Mouse (Mus musculus) embryonic facial prominence, embryonic 15.5 days (tissue): Measurements from ENCODE around the gene Cacna1h. TPM values are rescaled to one million over a fixed set of nuclear protein-coding genes. Genes with fewer than 3 reads are reported as not detected.

Experiments
- ATAC-seq: fragments of 200-750 bp; cut with Nextera tagmentation; 2 replicates; pipeline ENCODE4 v1.8.0; 2017; ENCODE audit warnings: low read depth, moderate TSS enrichment; ENCODE audit not compliant: insufficient number of reproducible peaks, low FRiP score, low TSS enrichment
- H3K27ac ChIP-seq: fragments of 300-500 bp; sonication (generic); replicated peaks from 2 replicates; pipeline ENCODE4 v1.5.1; 2015; ENCODE audit warnings: mild to moderate bottlenecking, inconsistent platforms
- H3K27me3 ChIP-seq: fragments of 300-500 bp; sonication (generic); 2 replicates; pipeline ENCODE4 v1.6.1; 2015; ENCODE audit warnings: inconsistent platforms
- H3K36me3 ChIP-seq: fragments of 300-500 bp; sonication (generic); 2 replicates; pipeline ENCODE4 v1.6.1; 2015; ENCODE audit warnings: mild to moderate bottlenecking, inconsistent platforms
- H3K4me1 ChIP-seq: fragments of 300-500 bp; sonication (generic); 2 replicates; pipeline ENCODE4 v1.6.1; 2015; ENCODE audit warnings: inconsistent platforms
- H3K4me2 ChIP-seq: fragments of 300-500 bp; sonication (generic); replicated peaks from 2 replicates; pipeline ENCODE4 v1.6.1; 2015; ENCODE audit warnings: mild to moderate bottlenecking, inconsistent platforms
- H3K4me3 ChIP-seq: fragments of 300-500 bp; sonication (generic); replicated peaks from 2 replicates; pipeline ENCODE4 v1.5.1; 2015; ENCODE audit warnings: mild to moderate bottlenecking, inconsistent platforms
- H3K9ac ChIP-seq: fragments of 300-500 bp; sonication (generic); 2 replicates; pipeline ENCODE4 v1.6.1; 2015; ENCODE audit warnings: inconsistent platforms
- H3K9me3 ChIP-seq: fragments of 300-500 bp; sonication (generic); replicated peaks from 2 replicates; pipeline ENCODE4 v1.6.1; 2016; ENCODE audit warnings: inconsistent platforms
- WGBS: fragments of 180-500 bp; shearing (Covaris S2); methylation state at CpG from one replicate; pipeline ENCODE4 v1.1.7; 2015; 5-methylcytosine and 5-hydroxymethylcytosine counted together
- polyA plus RNA-seq: library from polyadenylated mRNA; unstranded; fragments of >200 nt; fragmentation: Nextera tagmentation; extraction: Ambion mirVana; gene quantifications from 2 replicates; pipeline ENCODE4 v1.2.1, GENCODE M21; 2015

Gene Cacna1h
- polyA plus RNA-seq, 1 experiment from 2014 or later = 5.7 TPM

GRCm38 (mm10) chr17:25372491-25372890 lies 61.1 kb downstream of the Cacna1h start:
- H3K36me3 ChIP-seq = peaks cover 6% of the 10 kb centered on the region; the same call in 1 of the 2 replicates
- H3K4me1 ChIP-seq = 0 out of 2 replicates have a peak, but pooled peaks cover 6% of the 10 kb centered on the region
- no peak overlapping the region for H3K27ac ChIP-seq
- no peak overlapping the region for H3K9ac ChIP-seq
- no peaks in the 10 kb centered on the region for H3K9me3 ChIP-seq
- ATAC-seq = no peak
- 76% methylated on average over 8 of the region's 8 CpGs for WGBS
- no peaks in the 10 kb centered on the region for H3K27me3 ChIP-seq
- H3K4me2 ChIP-seq = no peak overlapping the region
- no peak overlapping the region for H3K4me3 ChIP-seq

DNA sequence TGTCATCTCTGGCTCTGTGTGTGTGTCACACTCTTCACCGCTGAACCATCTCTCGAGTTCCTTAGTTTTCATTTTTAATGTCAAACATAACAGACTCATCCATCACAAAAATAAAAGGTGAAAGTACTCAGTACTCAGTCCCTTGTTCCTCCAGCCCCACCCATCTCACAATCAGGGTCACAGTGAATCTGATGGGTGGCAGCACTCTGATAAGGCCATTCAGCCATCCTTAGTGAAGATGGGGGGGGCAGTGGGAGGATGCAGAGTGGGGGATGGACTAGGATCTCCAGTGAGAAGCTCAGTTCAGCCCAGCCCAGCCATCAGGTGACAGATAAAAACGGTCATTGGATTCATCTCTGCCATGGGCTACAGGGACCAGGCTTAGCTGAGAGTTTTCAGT lies 64.6 kb downstream of the Cacna1h start, which contains the start of gene Tpsg1:
Tpsg1 (plus strand) TSS at position 301 of the 400 bp plus-strand sequence.
- 0 out of 2 replicates have a peak, but pooled peaks cover 4% of the 10 kb centered on the region for H3K4me1 ChIP-seq
- H3K4me2 ChIP-seq = no peak within 1 kb of the TSS
- no peak within 1 kb of the TSS for H3K27ac ChIP-seq
- no peaks in the 10 kb centered on the region for H3K27me3 ChIP-seq
- no peak within 1 kb of the TSS for H3K4me3 ChIP-seq
- H3K36me3 ChIP-seq = no peaks in the 10 kb centered on the region
- no peak within 1 kb of the TSS for H3K9ac ChIP-seq
- WGBS = 80% methylated on average over 3 of the region's 3 CpGs
- ATAC-seq = no peak
- no peaks in the 10 kb centered on the region for H3K9me3 ChIP-seq

DNA sequence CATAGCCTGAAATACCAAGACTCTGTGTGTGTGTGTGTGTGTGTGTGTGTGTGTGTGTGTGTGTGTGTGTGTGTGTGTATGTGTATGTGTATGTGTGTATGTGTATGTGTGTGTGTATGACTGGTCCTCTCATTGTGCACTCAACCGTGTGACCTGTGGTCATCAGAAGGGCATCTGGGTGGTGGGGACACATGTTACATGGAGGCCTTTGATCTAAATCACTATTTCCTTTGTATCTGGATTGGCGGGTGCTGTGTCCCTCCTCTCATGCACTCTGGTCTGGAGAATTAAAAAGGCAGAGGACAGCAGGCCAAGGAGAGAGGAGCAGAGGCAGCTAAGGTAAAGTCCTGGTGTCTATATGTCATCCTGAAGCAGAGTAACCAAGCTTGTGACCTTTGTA lies 67.6 kb downstream of the Cacna1h start, which contains the start of gene Tpsb2:
Tpsb2 (plus strand) TSS at position 301 of the 400 bp plus-strand sequence.
- Histone ChIP-seq H3K4me3 (no peak within 1 kb of the TSS), H3K9ac (no peak within 1 kb of the TSS), H3K9me3 (no peaks in the 10 kb centered on the region), H3K36me3 (no peaks in the 10 kb centered on the region), H3K27me3 (no peaks in the 10 kb centered on the region), H3K27ac (no peak within 1 kb of the TSS), H3K4me2 (no peak within 1 kb of the TSS), H3K4me1 (no peaks in the 10 kb centered on the region)
- WGBS = 72% methylated on average over 2 of the region's 2 CpGs
- no peak for ATAC-seq

DNA sequence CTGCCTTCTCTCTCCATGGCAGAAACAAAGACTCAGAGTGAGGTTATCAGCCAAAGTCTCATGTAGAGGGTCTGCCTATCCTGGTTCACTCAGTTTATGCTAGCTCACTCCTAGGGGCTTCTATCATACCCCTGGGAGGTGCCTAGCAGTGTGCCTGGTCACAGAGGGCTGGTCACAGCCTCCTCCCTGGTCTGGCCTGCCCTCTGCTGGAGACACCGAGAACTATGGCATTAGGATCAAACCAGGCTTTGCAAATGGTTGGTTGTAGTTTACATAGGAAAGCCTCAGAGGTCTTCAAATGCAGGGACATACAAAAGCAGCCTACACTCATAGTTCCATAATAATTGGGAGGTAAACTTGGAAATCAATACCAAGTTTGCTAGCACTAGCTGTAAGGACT lies 69.9 kb downstream of the Cacna1h start:
- 3% methylated on average over 1 of the region's 1 CpGs for WGBS
- H3K4me3 ChIP-seq = no peak overlapping the region
- H3K36me3 ChIP-seq = no peaks in the 10 kb centered on the region
- H3K4me1 ChIP-seq = no peaks in the 10 kb centered on the region
- no peak overlapping the region for H3K9ac ChIP-seq
- no peak overlapping the region for H3K4me2 ChIP-seq
- H3K27me3 ChIP-seq = no peaks in the 10 kb centered on the region
- H3K27ac ChIP-seq = no peak overlapping the region
- no peak for ATAC-seq
- no peaks in the 10 kb centered on the region for H3K9me3 ChIP-seq

DNA sequence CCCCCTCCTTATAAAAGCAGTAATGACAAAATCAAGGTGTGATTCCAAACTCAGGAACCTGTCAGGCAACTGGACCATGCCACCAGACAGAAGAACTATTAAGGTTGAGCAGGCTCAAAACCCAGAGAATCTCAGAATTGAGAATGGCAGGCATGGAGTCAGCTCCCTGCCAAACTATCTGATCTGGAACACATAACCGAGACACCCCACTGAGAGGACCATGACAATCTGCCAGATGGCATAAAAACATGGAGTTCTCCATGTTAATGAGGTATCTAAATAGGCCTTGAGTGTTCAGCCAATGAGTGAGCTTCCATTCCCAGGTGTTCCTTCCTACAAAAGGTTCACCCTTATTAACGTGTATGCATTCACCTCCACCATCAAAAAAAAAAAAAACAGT lies 72.3 kb downstream of the Cacna1h start:
- Histone ChIP-seq H3K4me2 (no peak overlapping the region), H3K36me3 (no peaks in the 10 kb centered on the region), H3K9ac (no peak overlapping the region), H3K4me3 (no peak overlapping the region), H3K4me1 (no peaks in the 10 kb centered on the region), H3K9me3 (no peaks in the 10 kb centered on the region), H3K27ac (no peak overlapping the region), H3K27me3 (no peaks in the 10 kb centered on the region)
- no peak for ATAC-seq
- WGBS = 55% methylated on average over 2 of the region's 2 CpGs

DNA sequence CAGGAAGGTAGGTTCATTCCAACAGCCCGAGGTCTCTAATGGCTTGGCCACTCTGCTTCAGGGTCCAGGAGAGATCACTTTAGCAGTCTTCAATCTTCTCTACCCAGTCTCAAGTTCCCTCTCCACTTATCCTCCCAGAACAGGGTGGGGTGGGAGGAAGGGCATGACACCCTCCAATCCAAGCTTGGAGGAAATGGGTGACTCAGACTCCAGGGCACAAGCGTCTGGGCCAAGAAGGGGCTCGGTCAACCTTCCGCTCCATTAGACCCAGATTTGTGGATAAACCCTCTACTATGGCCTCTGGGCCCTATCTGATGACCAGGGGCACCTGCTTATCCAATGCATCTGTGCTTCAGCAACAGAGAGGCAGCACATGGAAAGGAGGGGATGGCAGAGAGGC lies 88.1 kb downstream of the Cacna1h start, which contains the start of gene Tpsab1:
Tpsab1 (minus strand) TSS at position 101 of the 400 bp plus-strand sequence.
- Histone ChIP-seq H3K9me3 (no peaks in the 10 kb centered on the region), H3K36me3 (no peaks in the 10 kb centered on the region), H3K4me1 (no peaks in the 10 kb centered on the region), H3K27me3 (no peaks in the 10 kb centered on the region), H3K4me3 (no peak within 1 kb of the TSS), H3K9ac (no peak within 1 kb of the TSS), H3K4me2 (no peak within 1 kb of the TSS), H3K27ac (no peak within 1 kb of the TSS)
- ATAC-seq = no peak
- WGBS = 85% methylated on average over 4 of the region's 4 CpGs

DNA sequence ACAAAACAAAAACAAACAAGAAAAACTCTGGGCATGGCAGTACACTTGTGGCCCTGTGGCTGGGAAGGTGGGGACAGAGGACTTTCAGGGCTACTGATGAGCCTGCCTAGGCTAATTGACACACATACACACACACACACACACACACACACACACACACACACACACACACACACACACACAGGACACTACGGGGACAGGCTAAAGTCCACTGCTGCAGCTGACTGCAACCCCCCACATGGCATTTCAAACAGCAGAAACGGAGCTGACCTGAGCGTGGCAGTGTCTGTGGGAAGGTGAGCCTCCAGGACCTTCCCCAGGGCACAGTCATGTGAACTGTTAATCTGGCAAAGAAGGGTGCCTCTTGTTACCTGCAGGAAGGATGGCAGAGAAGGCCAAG lies 92.1 kb downstream of the Cacna1h start:
- Histone ChIP-seq H3K4me2 (no peak overlapping the region), H3K27me3 (no peaks in the 10 kb centered on the region), H3K9ac (no peak overlapping the region), H3K4me3 (no peak overlapping the region), H3K4me1 (no peaks in the 10 kb centered on the region), H3K9me3 (no peaks in the 10 kb centered on the region), H3K36me3 (no peaks in the 10 kb centered on the region), H3K27ac (no peak overlapping the region)
- WGBS = 45% methylated on average over 2 of the region's 3 CpGs
- no peak for ATAC-seq

- Histone ChIP-seq H3K27ac (no peak overlapping the region), H3K36me3 (no peaks in the 10 kb centered on the region), H3K27me3 (no peaks in the 10 kb centered on the region), H3K9ac (no peak overlapping the region), H3K4me2 (no peak overlapping the region), H3K9me3 (no peaks in the 10 kb centered on the region), H3K4me3 (no peak overlapping the region), H3K4me1 (no peaks in the 10 kb centered on the region)
- 88% methylated on average over 6 of the region's 6 CpGs for WGBS
- no peak for ATAC-seq
These were observed 93.6 kb downstream of the Cacna1h start for GRCm38 (mm10) chr17:25340003-25340402.

GRCm38 (mm10) chr17:25338218-25338617 lies 95.4 kb downstream of the Cacna1h start:
- Histone ChIP-seq H3K4me1 (no peaks in the 10 kb centered on the region), H3K9me3 (no peaks in the 10 kb centered on the region)
- WGBS = 77% methylated on average over 4 of the region's 4 CpGs

DNA sequence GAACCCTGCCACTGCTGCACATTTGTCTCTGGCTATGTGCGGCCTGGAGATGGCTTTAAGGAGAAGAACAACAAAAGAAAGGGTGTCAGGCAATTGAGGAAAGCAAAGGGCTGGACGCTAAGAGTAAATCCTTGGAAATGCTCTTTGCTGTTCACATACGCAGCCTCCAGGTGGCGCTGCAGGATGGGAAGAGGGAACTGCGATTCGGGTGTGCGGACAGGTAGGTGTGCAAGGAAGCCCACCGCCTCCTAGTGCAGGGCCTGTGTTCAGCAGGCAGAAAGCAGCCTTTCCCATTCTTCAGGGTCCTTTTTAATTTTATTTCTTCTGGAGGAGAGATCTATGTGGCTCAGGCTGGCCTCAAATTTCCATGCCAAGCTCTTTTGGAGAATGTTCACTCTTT lies 99.6 kb downstream of the Cacna1h start:
- WGBS = under 1% methylated on average over 8 of the region's 8 CpGs

More at GRCm38 (mm10) chr17:25338218-25338617, 95.4 kb downstream of the Cacna1h start:
- Histone ChIP-seq H3K4me2 (no peak overlapping the region), H3K4me3 (no peak overlapping the region), H3K27me3 (no peaks in the 10 kb centered on the region), H3K36me3 (no peaks in the 10 kb centered on the region), H3K9ac (no peak overlapping the region), H3K27ac (no peak overlapping the region)
- no peak for ATAC-seq

DNA sequence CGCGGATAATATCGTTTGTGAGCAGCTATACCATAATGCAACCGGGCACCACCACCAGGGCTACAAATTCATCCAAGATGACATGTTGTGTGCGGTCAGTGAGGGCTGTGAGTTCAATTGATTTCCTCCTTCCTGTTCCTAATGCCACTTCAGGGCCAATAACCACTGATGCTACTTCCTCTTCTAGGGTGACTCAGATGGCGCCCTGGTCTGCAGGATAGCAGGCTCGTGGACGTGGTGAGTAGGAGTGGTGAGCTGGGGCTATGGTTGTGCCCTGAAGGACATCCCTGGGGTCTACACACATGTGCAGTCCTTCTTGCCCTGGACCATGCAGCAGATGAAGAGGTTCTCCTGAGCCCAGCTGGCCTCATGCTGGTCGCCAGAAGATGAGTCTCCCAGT lies 101.3 kb downstream of the Cacna1h start:
- Histone ChIP-seq H3K27ac (no peak overlapping the region), H3K9me3 (no peaks in the 10 kb centered on the region), H3K36me3 (no peaks in the 10 kb centered on the region), H3K4me1 (no peaks in the 10 kb centered on the region), H3K9ac (no peak overlapping the region), H3K4me3 (no peak overlapping the region), H3K27me3 (peaks cover 4% of the 10 kb centered on the region; the same call in 1 of the 2 replicates), H3K4me2 (no peak overlapping the region)
- no peak for ATAC-seq
- 67% methylated on average over 9 of the region's 9 CpGs for WGBS

More for the DNA sequence above, 99.6 kb downstream of the Cacna1h start:
- ATAC-seq = no peak
- Histone ChIP-seq H3K36me3 (no peaks in the 10 kb centered on the region), H3K4me3 (no peak overlapping the region), H3K4me2 (no peak overlapping the region), H3K27me3 (peaks cover 4% of the 10 kb centered on the region; the same call in 1 of the 2 replicates), H3K27ac (no peak overlapping the region), H3K9me3 (no peaks in the 10 kb centered on the region), H3K4me1 (no peaks in the 10 kb centered on the region), H3K9ac (no peak overlapping the region)
